Mouse (Mus musculus) layer of hippocampus, postnatal 14 days (tissue): ENCODE data around the gene Kank3. TPM values are rescaled to one million over a fixed set of nuclear protein-coding genes. Genes with fewer than 3 reads are reported as not detected.
"Not testable (repeated sequence)": the region's sequence is repeated elsewhere in the genome, so short reads cannot be mapped to it uniquely, and the experiment has no call there.

Experiments
- DNase-seq, 2 experiments: peaks; one replicate each; pipeline ENCODE4 v3.0.0; 2021 to 2022; ENCODE audit warnings: low spot score in 2 of 2, mixed read lengths in 1 of 2
- total RNA-seq, 2 experiments: library from RNA; stranded (reverse); gene quantifications; 2 replicates each; pipeline ENCODE4 v1.2.3; 2021

Gene Kank3
- total RNA-seq, 2 experiments from 2014 or later, result 45.2 to 48.1 TPM

DNA sequence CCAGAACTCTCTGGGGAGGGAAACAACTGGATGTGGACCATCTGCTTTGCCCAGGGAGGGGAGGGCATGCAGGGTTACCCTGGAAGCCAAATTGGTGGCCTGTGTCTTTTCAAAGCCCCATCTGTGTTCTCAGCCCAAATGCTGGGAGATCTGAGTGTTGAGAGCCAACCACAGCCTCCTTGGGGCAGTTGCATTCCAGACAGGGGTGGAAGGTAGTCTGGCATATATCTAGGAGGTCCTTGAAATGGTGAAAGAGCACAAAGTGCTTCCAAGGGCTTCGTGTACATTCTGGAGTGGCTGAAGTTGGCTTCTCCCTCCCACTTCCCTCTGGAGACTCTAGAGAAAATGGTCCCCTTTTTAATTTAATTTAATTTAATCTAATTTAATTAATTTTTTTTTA, 5.6 kb upstream of the Kank3 start:
- no peak for DNase-seq

DNA sequence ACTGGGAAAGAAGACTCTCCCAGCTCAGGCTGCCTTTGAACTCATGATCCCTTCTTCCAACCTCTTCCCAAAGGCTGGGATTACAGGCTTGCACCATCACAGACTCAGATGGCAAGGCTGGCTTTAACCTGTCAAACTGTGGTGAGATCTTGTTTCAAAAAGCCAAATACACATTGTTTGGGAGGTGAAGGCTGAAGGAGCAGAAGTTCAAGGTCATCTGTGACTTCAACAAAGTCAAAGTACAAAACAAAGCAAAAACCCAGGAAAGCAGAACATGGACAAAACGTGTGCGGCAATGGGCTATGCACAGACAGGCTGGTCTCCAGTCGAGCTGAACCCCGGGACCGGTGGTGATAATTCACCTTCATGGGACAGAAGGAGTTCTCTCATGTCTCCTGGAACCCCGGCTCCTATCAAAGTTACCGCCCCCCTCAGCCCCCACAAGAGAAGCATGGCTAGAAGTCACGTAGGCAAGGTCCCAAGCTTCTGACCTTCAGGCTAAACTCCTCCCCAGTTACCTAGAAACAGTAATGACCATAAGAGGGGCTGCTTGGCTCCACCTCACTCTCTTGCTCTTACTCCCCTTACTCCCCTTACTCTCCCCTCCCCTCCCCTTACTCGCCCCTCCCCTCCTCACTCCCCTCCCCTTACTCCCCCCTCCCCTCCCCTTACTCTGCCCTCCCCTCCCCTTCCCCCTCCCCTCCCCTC, 3.0 kb upstream of the Kank3 start:
- DNase-seq, result no peak

GRCm38 (mm10) chr17:33808192-33808591, 2.1 kb upstream of the Kank3 start:
- no peak for DNase-seq

DNA sequence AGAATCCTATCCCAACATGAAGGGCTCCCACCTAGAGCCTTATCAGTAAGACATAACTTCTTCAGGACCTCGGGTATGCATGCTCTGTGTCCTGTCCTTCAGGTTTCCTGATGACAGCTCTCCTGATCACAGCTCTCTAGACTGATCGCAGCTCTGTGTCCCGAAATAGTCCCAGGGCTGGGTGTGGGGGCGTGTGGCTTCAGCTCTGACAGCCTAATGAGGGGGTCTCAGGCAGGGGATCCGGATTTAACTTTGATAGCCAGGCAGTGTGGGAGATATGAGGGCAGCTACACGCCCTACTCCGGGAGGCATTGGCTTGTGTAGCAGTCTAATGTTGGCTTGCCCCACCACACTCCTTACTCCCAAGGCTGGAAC, 810 bp downstream of the Kank3 start:
- no peak for DNase-seq

DNA sequence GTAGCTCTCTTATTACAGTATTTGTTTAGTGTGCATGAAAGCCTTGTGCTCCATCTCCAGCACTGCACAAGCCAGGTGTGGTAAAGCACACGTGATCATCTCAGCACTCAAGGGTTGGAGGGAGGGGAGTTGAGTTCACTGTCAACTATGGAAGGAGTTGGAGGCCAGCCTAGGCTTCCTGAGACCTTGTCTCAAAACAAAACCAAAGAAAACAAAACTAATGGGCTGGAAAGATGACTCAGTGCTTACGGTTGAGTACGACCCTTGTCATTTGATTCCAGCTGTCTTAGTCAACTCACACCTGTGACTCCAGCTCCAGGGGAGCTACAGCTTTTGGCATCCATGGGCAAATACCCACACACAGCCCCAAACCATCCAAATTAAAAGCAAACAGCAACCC, 2.2 kb downstream of the Kank3 start:
- DNase-seq, result no peak

GRCm38 (mm10) chr17:33812990-33813389, 2.7 kb downstream of the Kank3 start:
- no peak for DNase-seq

DNA sequence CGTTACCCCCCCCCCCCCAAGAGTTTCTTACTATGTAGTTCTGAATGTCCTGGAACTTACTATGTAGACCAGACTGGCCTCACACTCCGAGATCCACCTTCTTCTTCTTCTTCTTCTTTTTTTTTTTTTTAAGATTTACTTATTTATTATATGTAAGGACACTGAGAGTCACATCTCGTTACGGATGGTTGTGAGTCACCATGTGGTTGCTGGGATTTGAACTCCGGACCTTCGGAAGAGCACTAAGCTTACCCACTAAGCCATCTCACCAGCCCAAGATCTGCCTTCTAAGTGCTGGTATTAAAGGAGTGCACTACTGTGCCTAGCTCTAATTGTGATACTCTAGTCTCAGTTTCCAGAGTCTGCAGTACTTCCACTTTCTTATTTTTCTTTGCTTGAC, 5.1 kb downstream of the Kank3 start:
- no peak for DNase-seq

- DNase-seq, result peak in 1 of 2 experiments; percentile 55
These were observed 6.3 kb downstream of the Kank3 start for GRCm38 (mm10) chr17:33816612-33817011.

GRCm38 (mm10) chr17:33817184-33817968, 7.1 kb downstream of the Kank3 start:
- DNase-seq, result peak; percentile 83 to 93

DNA sequence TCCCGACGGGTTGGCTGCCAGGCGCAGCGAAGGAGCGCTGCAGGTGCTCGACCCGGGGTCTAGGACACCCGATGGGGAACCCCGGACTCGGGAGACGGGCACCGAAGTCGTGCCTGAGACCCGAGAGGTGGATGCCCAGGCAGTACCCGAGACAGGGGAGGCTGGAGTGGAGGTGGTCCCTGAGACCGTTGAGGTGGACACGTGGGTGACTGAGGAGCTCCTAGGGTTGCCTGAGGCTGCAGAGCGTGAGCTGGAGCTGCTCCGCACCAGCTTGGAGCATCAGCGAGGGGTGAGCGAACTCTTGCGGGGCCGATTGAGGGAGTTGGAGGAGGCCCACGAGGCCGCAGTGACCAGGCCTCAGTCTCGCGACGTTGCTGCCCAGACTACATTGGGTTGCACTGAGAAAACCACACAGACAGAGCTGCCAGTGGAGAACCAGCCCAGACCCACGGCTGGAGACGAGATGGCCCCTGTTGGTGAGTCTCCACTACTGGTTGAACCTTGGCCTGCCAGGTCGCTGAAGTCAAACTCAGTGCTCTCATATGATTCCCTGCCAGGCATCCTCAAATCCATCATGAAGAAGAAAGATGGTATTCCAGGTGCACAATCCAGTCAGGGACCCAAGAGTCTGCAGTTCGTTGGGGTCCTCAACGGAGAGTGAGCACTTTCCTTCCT, 7.8 kb downstream of the Kank3 start:
- peak in 1 of 2 experiments; percentile 32 for DNase-seq

GRCm38 (mm10) chr17:33822436-33822959, 12.2 kb downstream of the Kank3 start:
- no peak for DNase-seq

- DNase-seq, result not testable (repeated sequence)
These were observed 12.9 kb downstream of the Kank3 start for GRCm38 (mm10) chr17:33823171-33823570.

- peak; percentile 98 to 99 for DNase-seq
These were observed 14.0 kb downstream of the Kank3 start, which contains the start of the genes Rps28 and Ndufa7 for GRCm38 (mm10) chr17:33824084-33824996. Gene Rps28, minus strand, starts transcription at chr17:33824562. Gene Ndufa7, plus strand, starts transcription at chr17:33824572.

DNA sequence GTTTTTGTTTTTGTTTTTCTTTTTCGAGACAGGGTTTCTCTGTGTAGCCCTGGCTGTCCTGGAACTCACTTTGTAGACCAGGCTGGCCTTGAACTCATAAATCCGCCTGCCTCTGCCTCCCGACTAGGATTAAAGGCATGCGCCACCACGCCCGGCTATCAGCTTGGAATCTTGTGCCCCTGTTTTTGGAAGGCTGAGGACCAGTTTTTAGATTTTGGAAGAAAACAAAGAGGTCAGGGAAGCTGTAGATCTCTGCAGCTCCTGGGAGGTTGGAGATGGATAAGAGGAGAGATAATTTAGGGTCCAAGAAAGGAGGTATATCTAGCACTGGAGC, 14.6 kb downstream of the Kank3 start:
- DNase-seq, result not testable (repeated sequence)

DNA sequence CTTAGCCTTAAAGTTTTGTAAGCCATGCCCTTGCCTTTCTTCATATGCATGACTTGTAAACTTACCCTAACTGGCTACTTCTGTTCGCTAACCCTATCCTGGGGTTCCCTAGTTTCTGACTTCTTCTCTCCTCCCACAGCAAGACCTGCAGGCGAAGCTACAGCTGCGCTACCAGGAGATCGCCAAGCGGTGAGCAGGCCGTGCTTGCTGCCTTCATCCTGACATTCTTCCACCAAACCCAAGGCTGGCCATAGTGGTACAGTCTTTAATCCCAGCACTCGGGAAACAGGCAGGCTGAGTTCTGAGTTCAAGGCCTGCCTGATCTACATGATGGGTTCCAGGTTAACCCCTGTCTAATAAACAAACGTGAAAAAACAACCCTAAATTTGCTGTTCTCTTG, 15.1 kb downstream of the Kank3 start:
- no peak for DNase-seq

GRCm38 (mm10) chr17:33826850-33827249, 16.5 kb downstream of the Kank3 start:
- DNase-seq, result peak; percentile 59 to 84

- DNase-seq, result no peak
These were observed 18.6 kb downstream of the Kank3 start for GRCm38 (mm10) chr17:33828892-33829291.

DNA sequence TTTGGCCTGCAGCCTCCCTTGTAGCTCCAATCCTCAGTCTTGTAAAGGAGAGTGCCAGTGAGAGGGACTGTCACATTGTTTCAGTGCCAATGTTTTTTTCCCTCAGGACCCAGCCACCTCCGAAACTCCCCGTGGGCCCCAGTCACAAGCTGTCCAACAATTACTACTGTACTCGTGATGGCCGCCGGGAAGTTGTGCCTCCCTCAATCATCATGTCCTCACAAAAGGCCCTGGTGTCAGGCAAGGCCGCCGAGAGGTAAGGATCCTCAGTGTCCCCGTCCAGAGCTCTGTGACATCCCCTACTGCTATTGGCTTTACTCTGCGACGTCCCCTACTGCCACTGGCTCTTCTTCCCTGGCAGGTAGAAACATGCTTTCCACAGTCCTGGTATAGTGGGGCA, 19.2 kb downstream of the Kank3 start:
- DNase-seq, result no peak

GRCm38 (mm10) chr17:33842966-33843795, 32.9 kb downstream of the Kank3 start, which contains the start of gene Cd320:
Gene Cd320, plus strand, starts transcription at chr17:33843091.
- peak; percentile 94 to 96 for DNase-seq

DNA sequence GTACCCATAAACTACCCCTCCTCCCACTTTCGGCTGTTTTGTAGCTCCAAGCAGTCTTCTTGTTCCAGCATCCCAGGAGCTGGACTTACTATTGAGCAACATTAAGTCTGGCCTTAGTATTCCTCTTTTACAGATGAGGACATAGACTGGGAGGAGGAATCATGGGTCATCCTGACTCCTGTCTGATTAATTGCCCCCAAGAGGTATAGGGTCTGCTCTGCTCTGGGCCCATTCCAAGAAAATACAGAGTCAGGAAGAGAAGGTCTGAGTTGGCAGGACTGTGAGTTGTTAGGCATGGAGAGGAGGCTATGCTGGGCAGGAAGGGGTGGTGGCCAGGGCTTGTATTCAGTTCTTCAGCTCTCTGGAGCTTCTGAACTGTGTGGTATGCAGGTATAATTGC, 33.9 kb downstream of the Kank3 start:
- DNase-seq, result no peak
